Mouse (Mus musculus): Measurements from ENCODE around the gene Tmem56.

- TF ChIP-seq CTCF (IDR thresholded peaks at IDR 0.05; ENCODE audit: borderline replicate concordance, control insufficient read depth, extremely low read depth, insufficient read depth, low read length, poor library complexity) = no peak
- TF ChIP-seq POLR2A (IDR thresholded peaks at IDR 0.05; ENCODE audit: control insufficient read depth, extremely low read depth, insufficient read depth, low read length, poor library complexity) = no peak
Observed at GRCm38 (mm10) chr3:121263205-121263548, 19.7 kb downstream of the Tmem56 start.
